ENCODE assay signal across 22 mouse cellular contexts in the genomic region with DNA sequence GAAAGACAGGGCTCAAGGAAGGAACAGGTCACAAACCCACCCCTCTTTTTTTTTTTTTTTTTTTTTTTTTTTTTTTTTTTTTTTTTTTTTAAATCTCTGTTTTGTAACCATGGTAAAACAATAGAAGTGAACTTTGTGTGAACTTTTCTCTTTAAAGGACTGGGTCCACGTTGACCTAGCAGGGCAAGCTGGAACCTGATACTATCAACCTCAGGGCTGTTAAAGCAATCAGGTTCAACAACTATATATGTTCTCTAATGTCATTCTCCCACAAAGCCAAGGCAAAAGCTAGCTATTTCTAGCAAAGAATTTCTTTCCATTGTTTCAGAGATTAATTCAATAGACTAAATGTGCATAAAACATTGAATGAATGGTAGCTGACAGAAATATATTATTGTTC.
A peak's percentile ranks its signal among the peaks of the same experiment; 100 is the strongest.
DNase-seq lines count a peak whose midpoint lies in the region; ATAC-seq lines count a peak whose summit lies in the region.
"Had no signal": no experiment of that assay in that cellular context is flagged by ENCODE, and none has a peak within 500 bp of the region (broad histone marks: within the 10 kb centered on the region; RNA-seq: fewer than 3 reads in every experiment).

No protein-coding gene starts in this region.

- no peak overlapping the region for H3K4me2 ChIP-seq in kidney, embryonic 15.5 days
- H3K4me2 ChIP-seq: heart, embryonic 13.5 days; limb, embryonic 15.5 days; liver, embryonic 15.5 days; midbrain, embryonic 11.5 days had no signal

- no peak overlapping the region for H3K9ac ChIP-seq in kidney, embryonic 15.5 days
- H3K9ac ChIP-seq: heart, embryonic 13.5 days; limb, embryonic 15.5 days; liver, embryonic 15.5 days had no signal

- WGBS in kidney, embryonic 15.5 days, result 0% methylated on average over 1 of the region's 1 CpGs

- H3K4me3 ChIP-seq in kidney, embryonic 15.5 days (replicated peaks), result no peak overlapping the region
- H3K4me3 ChIP-seq: heart, embryonic 13.5 days; hindbrain, embryonic 10.5 days; limb, embryonic 15.5 days; liver, embryonic 15.5 days had no signal

- peak; percentile 76 for DNase-seq in embryo, embryonic 10 days (ENCODE audit: low spot score)
- DNase-seq in embryo, embryonic 9.5 days (ENCODE audit: extremely low spot score), result no peak
- no peak for DNase-seq in kidney, postnatal 10 days
- DNase-seq in embryo, embryonic 11 days, result peak; percentile 73
- DNase-seq in gonadal fat pad, adult 2 months (ENCODE audit: low read depth), result peak; percentile 77
- no peak for DNase-seq in layer of hippocampus, postnatal 14 days (ENCODE audit: low spot score in 2 of 2)
- DNase-seq in right cerebral cortex, postnatal 36 days (ENCODE audit: low spot score in 2 of 2), result no peak
- DNase-seq: adrenal gland, adult 8-10 months; cerebellum, adult 8-10 months; gastrocnemius, postnatal 36 days; kidney, postnatal 36 days; right cerebral cortex, adult 18-20 months; thymus, adult 18-20 months had no signal

- no peaks in the 10 kb centered on the region for H3K36me3 ChIP-seq in kidney, embryonic 15.5 days
- H3K36me3 ChIP-seq: heart, embryonic 13.5 days; hindbrain, embryonic 10.5 days; limb, embryonic 15.5 days; liver, embryonic 15.5 days had no signal

- H3K27me3 ChIP-seq in kidney, embryonic 15.5 days, result no peaks in the 10 kb centered on the region
- H3K27me3 ChIP-seq: heart, embryonic 13.5 days; limb, embryonic 15.5 days; liver, embryonic 15.5 days had no signal

- peaks cover 12% of the 10 kb centered on the region; the same call in 1 of the 2 replicates for H3K4me1 ChIP-seq in kidney, embryonic 15.5 days
- H3K4me1 ChIP-seq: hindbrain, embryonic 10.5 days; limb, embryonic 15.5 days; liver, embryonic 15.5 days had no signal

- no peaks in the 10 kb centered on the region for H3K9me3 ChIP-seq in kidney, embryonic 15.5 days (replicated peaks)
- H3K9me3 ChIP-seq: heart, embryonic 13.5 days; hindbrain, embryonic 10.5 days; limb, embryonic 15.5 days; liver, embryonic 15.5 days had no signal

- no peak overlapping the region for H3K27ac ChIP-seq in kidney, embryonic 15.5 days
- H3K27ac ChIP-seq: heart, embryonic 13.5 days; hindbrain, embryonic 10.5 days; limb, embryonic 15.5 days; liver, embryonic 15.5 days; macrophage had no signal

- peak; percentile 88 for ATAC-seq in kidney, embryonic 15.5 days (replicated peaks; ENCODE audit: low FRiP score)
- ATAC-seq: forebrain, embryonic 14.5 days; Patski had no signal

Comparison
In these comparisons a context has a peak if more than half of its experiments do, and no peak if none do; other contexts are left out.
1. DNase-seq: peak in embryo, embryonic 10 days (single experiment), embryo, embryonic 11 days (single experiment) and gonadal fat pad, adult 2 months (single experiment); none in embryo, embryonic 9.5 days (single experiment), kidney, postnatal 10 days (single experiment), layer of hippocampus, postnatal 14 days (0 of 2) and right cerebral cortex, postnatal 36 days (0 of 2).